Comparison of ENCODE assay signal across 21 mouse cellular contexts in the genomic region with DNA sequence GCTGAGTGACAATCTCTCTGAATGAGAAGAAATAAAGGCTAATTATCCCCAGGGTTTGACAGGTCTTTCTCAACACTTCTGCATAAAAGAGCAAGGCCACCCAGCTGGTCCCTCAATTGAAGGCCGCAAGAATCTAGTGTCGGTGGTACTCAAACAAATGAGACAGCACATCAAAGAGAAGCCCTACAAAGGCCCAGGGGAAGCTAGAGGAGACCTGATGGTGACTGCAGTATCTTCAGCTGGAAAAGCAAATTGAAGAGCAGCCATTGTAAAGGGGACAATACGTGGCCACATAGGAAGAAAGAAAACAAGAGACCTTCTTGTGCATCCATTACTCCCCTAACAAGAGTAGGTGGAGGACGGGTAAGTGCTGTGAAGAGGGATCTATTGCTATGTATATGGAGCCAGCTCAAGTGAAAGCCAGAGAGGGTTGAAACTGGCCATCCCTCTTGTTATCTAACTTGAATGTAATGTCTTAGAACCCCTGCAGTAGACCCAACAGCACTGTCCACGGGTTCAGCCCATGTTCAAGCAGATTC. TPM values are rescaled to one million over a fixed set of nuclear protein-coding genes. Genes with fewer than 3 reads are reported as not detected.
DNase-seq lines count a peak whose midpoint lies in the region; ATAC-seq and TF ChIP-seq lines count a peak whose summit lies in the region.
"Had no signal": no experiment of that assay in that cellular context is flagged by ENCODE, and none has a peak within 500 bp of the region (broad histone marks: within the 10 kb centered on the region; RNA-seq: fewer than 3 reads in every experiment).

No protein-coding gene starts in this region.

- H3K9me3 ChIP-seq in liver, postnatal 0 days (ENCODE audit: low read length): no peaks in the 10 kb centered on the region
- H3K9me3 ChIP-seq: embryonic facial prominence, embryonic 13.5 days; limb, embryonic 13.5 days; liver, embryonic 15.5 days; neural tube, embryonic 13.5 days had no signal

- H3K9ac ChIP-seq in liver, postnatal 0 days (replicated peaks): no peak overlapping the region
- H3K9ac ChIP-seq: embryonic facial prominence, embryonic 13.5 days; forebrain, postnatal 0 days; limb, embryonic 13.5 days; liver, embryonic 15.5 days; neural tube, embryonic 13.5 days had no signal

- no peak overlapping the region for H3K4me3 ChIP-seq in liver, postnatal 0 days (ENCODE audit: low read depth, low read length)
- H3K4me3 ChIP-seq: embryonic facial prominence, embryonic 13.5 days; erythroblast, embryonic 14.5 days; limb, embryonic 13.5 days; liver, embryonic 15.5 days; neural tube, embryonic 13.5 days had no signal

- H3K27ac ChIP-seq in liver, postnatal 0 days (ENCODE audit: low read depth): no peak overlapping the region
- H3K27ac ChIP-seq: embryonic facial prominence, embryonic 13.5 days; limb, embryonic 13.5 days; liver, embryonic 15.5 days; neural tube, embryonic 13.5 days had no signal

- H3K4me2 ChIP-seq in liver, postnatal 0 days (ENCODE audit: low read depth, low read length): no peak overlapping the region
- H3K4me2 ChIP-seq: embryonic facial prominence, embryonic 13.5 days; limb, embryonic 13.5 days; liver, embryonic 15.5 days; neural tube, embryonic 13.5 days had no signal

- no peaks in the 10 kb centered on the region for H3K36me3 ChIP-seq in liver, postnatal 0 days (replicated peaks; ENCODE audit: insufficient read depth, low read length)
- H3K36me3 ChIP-seq: embryonic facial prominence, embryonic 13.5 days; limb, embryonic 13.5 days; liver, embryonic 15.5 days; neural tube, embryonic 13.5 days had no signal

- ATAC-seq in liver, postnatal 0 days: no peak
- ATAC-seq: forebrain, postnatal 0 days had no signal

- no peaks in the 10 kb centered on the region for H3K27me3 ChIP-seq in liver, postnatal 0 days (ENCODE audit: insufficient read depth, low read length)
- H3K27me3 ChIP-seq: embryonic facial prominence, embryonic 13.5 days; limb, embryonic 13.5 days; liver, embryonic 15.5 days; neural tube, embryonic 13.5 days had no signal

- 48% methylated on average over 5 of the region's 5 CpGs for WGBS in liver, postnatal 0 days (ENCODE audit: insufficient replicate concordance)

- TF ChIP-seq EP300 in liver, postnatal 0 days (IDR thresholded peaks at IDR 0.05; ENCODE audit: low read depth): no peak

- no peaks in the 10 kb centered on the region for H3K4me1 ChIP-seq in liver, postnatal 0 days (ENCODE audit: insufficient read depth)
- H3K4me1 ChIP-seq: embryonic facial prominence, embryonic 13.5 days; neural tube, embryonic 13.5 days had no signal

- no peak for TF ChIP-seq CTCF in liver, postnatal 0 days (IDR thresholded peaks at IDR 0.05; ENCODE audit: low read depth)

- DNase-seq in heart, adult 11 months: peak; percentile 29
- DNase-seq in heart, adult 18-20 months: no peak
- peak; percentile 7 for DNase-seq in liver, postnatal 0 days
- DNase-seq in liver (no peak), ES-CJ7 (ENCODE audit: low read depth, low spot score) (peak; percentile 83), ZHBTc4 (ENCODE audit: low read depth, low spot score) (peak; percentile 94)
- no peak for DNase-seq in thymus, postnatal 0 days (ENCODE audit: low spot score)
- DNase-seq: adrenal gland, postnatal 36 days; cerebellum, adult 11 months; cerebellum, postnatal 10 days; forebrain, postnatal 0 days; gastrocnemius, postnatal 25 days; heart, postnatal 4 days; kidney, adult 18-20 months; kidney, postnatal 4 days; thymus, postnatal 25 days had no signal

RNA-seq across cellular contexts. Expression of a gene that starts 58.8 kb away (rescaled TPM):
- 10 to 100 TPM; 22.3 to 23.2 TPM for total RNA-seq in heart, adult 18-20 months (2021)
- 2.8 and 3.6 TPM in 2 replicates for polyA plus RNA-seq in liver, postnatal 0 days (2015; fragmentation: Nextera tagmentation; extraction: Ambion mirVana)
- polyA plus RNA-seq in thymus, postnatal 0 days (2015; fragmentation: Nextera tagmentation; extraction: Ambion mirVana): 5.2 and 6.0 TPM in 2 replicates

Comparison
In these comparisons a context has a peak if more than half of its experiments do, and no peak if none do; other contexts are left out.
1. DNase-seq: peak in heart, adult 11 months (single experiment), liver, postnatal 0 days (single experiment), ES-CJ7 (single experiment) and ZHBTc4 (single experiment); none in heart, adult 18-20 months (0 of 2), liver (single experiment) and thymus, postnatal 0 days (single experiment).